Mouse (Mus musculus) cerebellum, adult 9-11 months (tissue): Measurements from ENCODE around the gene Naaladl1.

Experiments
- DNase-seq: peaks from one replicate; pipeline ENCODE4 v3.0.0; 2022

The Naaladl1 gene

GRCm38 (mm10) chr19:6105586-6105985 lies at the start of gene Naaladl1:
TSS of gene Naaladl1 (plus strand) at chr19:6105782.
- no peak for DNase-seq

- peak; percentile 56 for DNase-seq
These were observed 48.9 kb upstream of the Naaladl1 start for GRCm38 (mm10) chr19:6056696-6057095.

- peak; percentile 99 for DNase-seq
These were observed 48.1 kb upstream of the Naaladl1 start, which contains the start of the genes Mrpl49 and Fau for GRCm38 (mm10) chr19:6057313-6058096. TSS of gene Mrpl49 (minus strand) at chr19:6057785. TSS of gene Fau (plus strand) at chr19:6057844.

- no peak for DNase-seq
These were observed 47.1 kb upstream of the Naaladl1 start for GRCm38 (mm10) chr19:6058513-6058912.

GRCm38 (mm10) chr19:6058966-6059365 lies 46.6 kb upstream of the Naaladl1 start:
- DNase-seq: peak; percentile 37

GRCm38 (mm10) chr19:6061021-6061533 lies 44.5 kb upstream of the Naaladl1 start, which contains the start of gene Znhit2:
TSS of gene Znhit2 (plus strand) at chr19:6061192.
- DNase-seq: peak; percentile 89

GRCm38 (mm10) chr19:6061641-6062302 lies 43.8 kb upstream of the Naaladl1 start:
- no peak for DNase-seq

GRCm38 (mm10) chr19:6062418-6062817 lies 43.2 kb upstream of the Naaladl1 start:
- DNase-seq: no peak

GRCm38 (mm10) chr19:6063081-6063480 lies 42.5 kb upstream of the Naaladl1 start:
- DNase-seq: no peak

GRCm38 (mm10) chr19:6066571-6066970 lies 39.0 kb upstream of the Naaladl1 start:
- DNase-seq: no peak

GRCm38 (mm10) chr19:6067011-6067723 lies 38.4 kb upstream of the Naaladl1 start:
- peak; percentile 91 for DNase-seq

GRCm38 (mm10) chr19:6067724-6068415 lies 37.7 kb upstream of the Naaladl1 start, which contains the start of gene Tm7sf2:
TSS of gene Tm7sf2 (minus strand) at chr19:6068373.
- peak; percentile 87 for DNase-seq

- DNase-seq: no peak
These were observed 36.6 kb upstream of the Naaladl1 start for GRCm38 (mm10) chr19:6068951-6069350.

- peak; percentile 23 for DNase-seq
These were observed 35.7 kb upstream of the Naaladl1 start for GRCm38 (mm10) chr19:6069851-6070250.

GRCm38 (mm10) chr19:6070571-6071250 lies 34.9 kb upstream of the Naaladl1 start:
- peak; percentile 37 for DNase-seq

GRCm38 (mm10) chr19:6071261-6071660 lies 34.3 kb upstream of the Naaladl1 start:
- no peak for DNase-seq

- no peak for DNase-seq
These were observed 31.7 kb upstream of the Naaladl1 start for GRCm38 (mm10) chr19:6073889-6074288.

GRCm38 (mm10) chr19:6076564-6077393 lies 28.8 kb upstream of the Naaladl1 start, which contains the start of gene Vps51:
TSS of gene Vps51 (minus strand) at chr19:6077231.
- DNase-seq: peak; percentile 88

GRCm38 (mm10) chr19:6079983-6080480 lies 25.6 kb upstream of the Naaladl1 start, which contains the start of gene Tmem262:
TSS of gene Tmem262 (plus strand) at chr19:6080033.
- DNase-seq: peak; percentile 19

- DNase-seq: no peak
These were observed 23.4 kb upstream of the Naaladl1 start, which contains the start of gene Gm28374 for GRCm38 (mm10) chr19:6082156-6082555. TSS of gene Gm28374 (minus strand) at chr19:6082256.
